Mouse (Mus musculus) heart, postnatal 0 days (tissue): Measurements from ENCODE around the gene Gm17482. TPM values are rescaled to one million over a fixed set of nuclear protein-coding genes. Genes with fewer than 3 reads are reported as not detected.

Experiments used
- ATAC-seq: fragments of 200-750 bp; cut with Nextera tagmentation; 2 replicates; pipeline ENCODE4 v1.8.0; 2017; ENCODE audit warnings: low read depth, moderate number of reproducible peaks, moderate library complexity; ENCODE audit not compliant: insufficient read depth
- DNase-seq: peaks from one replicate; pipeline ENCODE4 v3.0.0-alpha.2; 2016; ENCODE audit warnings: low spot score
- H3K27ac ChIP-seq: fragments of 300-500 bp; sonication (generic); 2 replicates; pipeline ENCODE4 v1.5.1; 2014; ENCODE audit warnings: low read depth, mild to moderate bottlenecking
- H3K27me3 ChIP-seq: fragments of 300-500 bp; sonication (generic); 2 replicates; pipeline ENCODE4 v1.6.1; 2014; ENCODE audit warnings: low read length, mixed read lengths; ENCODE audit not compliant: control insufficient read depth, insufficient read depth
- H3K36me3 ChIP-seq: fragments of 300-500 bp; sonication (generic); replicated peaks from 2 replicates; pipeline ENCODE4 v1.6.1; 2014; ENCODE audit warnings: low read length, mixed read lengths; ENCODE audit not compliant: control insufficient read depth, insufficient read depth
- H3K4me1 ChIP-seq: fragments of 300-500 bp; sonication (generic); 2 replicates; pipeline ENCODE4 v1.6.1; 2014; ENCODE audit warnings: antibody characterized with exemption; ENCODE audit not compliant: control insufficient read depth, insufficient read depth
- H3K4me2 ChIP-seq: fragments of 300-500 bp; sonication (generic); 2 replicates; pipeline ENCODE4 v1.6.1; 2014; ENCODE audit warnings: low read depth, mild to moderate bottlenecking, low read length, moderate library complexity
- H3K4me3 ChIP-seq: fragments of 300-500 bp; sonication (generic); 2 replicates; pipeline ENCODE4 v1.5.1; 2014; ENCODE audit warnings: low read depth, low read length
- H3K9ac ChIP-seq: fragments of 300-500 bp; sonication (generic); replicated peaks from 2 replicates; pipeline ENCODE4 v1.6.1; 2014; ENCODE audit warnings: low read depth, low read length, mixed read lengths
- H3K9me3 ChIP-seq: fragments of 300-500 bp; sonication (generic); replicated peaks from 2 replicates; pipeline ENCODE4 v1.6.1; 2016; ENCODE audit warnings: low read length; ENCODE audit not compliant: control insufficient read depth
- CTCF ChIP-seq: IDR thresholded peaks from 2 replicates; pipeline ENCODE4 v1.5.1; 2016; ENCODE audit warnings: antibody characterized with exemption, control low read depth, low read depth
- EP300 ChIP-seq: IDR thresholded peaks from 2 replicates; pipeline ENCODE4 v1.6.1; 2016; ENCODE audit warnings: antibody characterized with exemption, low read depth
- WGBS: fragments of 180-500 bp; shearing (Covaris S2); extraction: QIAGEN DNeasy Blood & Tissue Kit; methylation state at CpG from one replicate; pipeline ENCODE4 v1.1.7; 2014; 5-methylcytosine and 5-hydroxymethylcytosine counted together
- polyA plus RNA-seq: library from polyadenylated mRNA; unstranded; fragments of >200 nt; fragmentation: Nextera tagmentation; extraction: Ambion mirVana; gene quantifications from 2 replicates; pipeline ENCODE4 v1.2.1, GENCODE M21; 2015
- total RNA-seq: library from RNA; depleted of rRNA; stranded (reverse); fragments of >200 nt; gene quantifications from 2 replicates; pipeline ENCODE4 v1.2.3, GENCODE M21; 2014; ENCODE audit warnings: low replicate concordance

Gene Gm17482
- total and polyA plus RNA-seq, 2 experiments from 2014 or later, result not detected

DNA sequence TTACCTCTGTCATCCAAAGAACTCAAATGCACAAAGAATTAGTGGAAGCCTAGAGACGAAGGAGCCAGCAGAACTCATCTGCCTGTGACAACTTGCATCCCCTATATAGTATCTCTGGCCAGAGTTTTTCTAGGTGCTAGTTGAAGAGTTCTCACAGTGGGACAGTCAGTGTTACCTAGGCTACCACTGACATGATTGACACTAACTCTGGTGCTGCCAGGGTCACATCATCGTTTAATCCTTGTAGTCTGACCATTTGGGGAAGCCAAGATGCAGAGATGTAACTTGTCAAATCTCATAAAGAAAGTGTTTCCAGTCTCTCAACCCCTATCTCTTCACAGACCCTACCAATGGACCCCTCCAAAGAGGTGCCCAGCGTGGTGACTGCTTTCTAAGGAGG lies 44.2 kb downstream of the Gm17482 start:
- Histone ChIP-seq H3K36me3 (no peaks in the 10 kb centered on the region), H3K9me3 (no peaks in the 10 kb centered on the region), H3K4me3 (no peak overlapping the region), H3K4me2 (no peak overlapping the region), H3K4me1 (peaks cover 9% of the 10 kb centered on the region; the same call in 1 of the 2 replicates), H3K9ac (no peak overlapping the region), H3K27ac (peak overlapping the region; percentile 11; the same call in 1 of the 2 replicates), H3K27me3 (peaks cover 19% of the 10 kb centered on the region)
- no peak for TF ChIP-seq CTCF
- no peak for TF ChIP-seq EP300
- no peak for ATAC-seq
- DNase-seq, result no peak
- 48% methylated on average over 3 of the region's 3 CpGs for WGBS

DNA sequence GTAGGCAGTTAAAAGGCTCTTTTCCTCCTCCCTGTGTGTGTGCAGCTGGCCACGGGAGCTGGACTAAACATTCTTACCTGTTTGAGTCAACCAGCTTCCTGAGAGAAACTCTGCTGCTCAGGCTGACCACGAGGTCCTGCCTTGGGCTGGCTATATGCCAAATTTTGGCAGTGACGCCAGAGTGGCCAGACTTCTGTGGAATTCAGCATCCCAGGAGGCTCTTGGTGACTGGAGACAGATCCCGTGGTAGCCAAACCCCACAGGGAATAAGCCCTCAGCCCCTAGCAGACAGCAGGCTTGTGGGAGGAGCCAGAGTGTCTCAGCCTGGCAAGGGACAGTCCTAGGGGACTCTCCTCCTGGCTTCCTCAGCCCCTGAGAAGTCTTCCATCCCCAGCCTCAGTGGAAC lies 44.7 kb downstream of the Gm17482 start:
- WGBS, result 6% methylated on average over 4 of the region's 4 CpGs
- Histone ChIP-seq H3K4me2 (no peak overlapping the region), H3K27ac (peak overlapping the region; percentile 40; the same call in 1 of the 2 replicates), H3K4me3 (no peak overlapping the region), H3K4me1 (peaks cover 9% of the 10 kb centered on the region; the same call in 1 of the 2 replicates), H3K9ac (no peak overlapping the region), H3K27me3 (peaks cover 14% of the 10 kb centered on the region), H3K36me3 (no peaks in the 10 kb centered on the region), H3K9me3 (no peaks in the 10 kb centered on the region)
- DNase-seq (peak; percentile 64), ATAC-seq (peak; percentile 67; the same call in 1 of the 2 replicates)
- TF ChIP-seq EP300, result no peak
- TF ChIP-seq CTCF, result no peak

DNA sequence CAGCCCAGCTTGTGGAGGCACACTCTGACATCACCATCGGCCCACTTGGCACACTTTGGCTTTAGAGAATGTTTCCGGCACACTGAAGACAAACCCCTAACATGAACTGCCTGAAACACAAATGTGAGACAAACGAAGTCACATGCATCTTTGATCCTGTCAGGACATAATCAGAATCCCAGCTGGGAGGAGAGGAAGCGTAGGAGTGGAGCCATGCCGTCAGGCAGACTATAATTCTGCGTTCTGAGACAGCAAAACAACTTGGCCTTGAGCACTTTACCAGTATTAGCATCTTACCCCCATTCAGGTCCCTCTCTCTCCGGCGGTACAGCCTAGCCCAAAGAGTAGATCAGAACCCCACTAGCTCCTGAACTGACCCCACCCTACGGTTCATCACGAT lies 46.2 kb downstream of the Gm17482 start:
- no peak overlapping the region for H3K4me3 ChIP-seq
- DNase-seq (no peak), ATAC-seq (peak; percentile 35)
- no peak overlapping the region for H3K4me2 ChIP-seq
- 0 out of 2 replicates have a peak, but pooled peaks cover 7% of the 10 kb centered on the region for H3K27me3 ChIP-seq
- TF ChIP-seq CTCF, result no peak
- TF ChIP-seq EP300, result peak; percentile 70; the same call in 1 of the 2 replicates
- whole genome bisulfite sequencing, result 75% methylated on average over 10 of the region's 10 CpGs
- H3K4me1 ChIP-seq, result peaks cover 9% of the 10 kb centered on the region; the same call in 1 of the 2 replicates
- no peaks in the 10 kb centered on the region for H3K36me3 ChIP-seq
- H3K27ac ChIP-seq, result peak overlapping the region; percentile 65
- no peaks in the 10 kb centered on the region for H3K9me3 ChIP-seq
- H3K9ac ChIP-seq, result no peak overlapping the region

DNA sequence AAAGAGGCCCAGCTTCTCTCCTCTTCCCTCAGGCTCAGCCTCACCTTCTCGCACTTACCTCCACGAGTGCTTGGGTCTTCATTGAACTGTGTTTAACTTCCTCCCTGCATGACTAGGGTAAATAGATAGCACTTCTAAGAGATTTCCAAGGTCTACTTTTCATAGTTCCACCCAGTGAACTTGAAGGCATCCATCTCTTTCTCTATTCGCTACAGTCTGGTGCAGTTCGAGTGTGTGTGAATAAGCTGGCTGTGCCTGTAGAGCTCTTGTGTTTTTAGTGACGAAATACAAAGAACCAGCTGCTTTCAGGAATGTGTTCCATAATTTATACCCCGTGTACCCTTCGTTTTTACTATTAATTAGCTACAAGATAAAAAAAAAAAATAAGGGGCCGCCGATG lies 47.6 kb downstream of the Gm17482 start:
- Histone ChIP-seq H3K4me1 (peaks cover 9% of the 10 kb centered on the region; the same call in 1 of the 2 replicates), H3K9me3 (no peaks in the 10 kb centered on the region), H3K9ac (no peak overlapping the region), H3K27ac (no peak overlapping the region), H3K4me3 (no peak overlapping the region), H3K27me3 (0 out of 2 replicates have a peak, but pooled peaks cover under 1% of the 10 kb centered on the region), H3K36me3 (no peaks in the 10 kb centered on the region), H3K4me2 (no peak overlapping the region)
- ATAC-seq, result no peak
- no peak for DNase-seq
- 74% methylated on average over 9 of the region's 9 CpGs for WGBS
- TF ChIP-seq CTCF, result no peak
- no peak for TF ChIP-seq EP300

DNA sequence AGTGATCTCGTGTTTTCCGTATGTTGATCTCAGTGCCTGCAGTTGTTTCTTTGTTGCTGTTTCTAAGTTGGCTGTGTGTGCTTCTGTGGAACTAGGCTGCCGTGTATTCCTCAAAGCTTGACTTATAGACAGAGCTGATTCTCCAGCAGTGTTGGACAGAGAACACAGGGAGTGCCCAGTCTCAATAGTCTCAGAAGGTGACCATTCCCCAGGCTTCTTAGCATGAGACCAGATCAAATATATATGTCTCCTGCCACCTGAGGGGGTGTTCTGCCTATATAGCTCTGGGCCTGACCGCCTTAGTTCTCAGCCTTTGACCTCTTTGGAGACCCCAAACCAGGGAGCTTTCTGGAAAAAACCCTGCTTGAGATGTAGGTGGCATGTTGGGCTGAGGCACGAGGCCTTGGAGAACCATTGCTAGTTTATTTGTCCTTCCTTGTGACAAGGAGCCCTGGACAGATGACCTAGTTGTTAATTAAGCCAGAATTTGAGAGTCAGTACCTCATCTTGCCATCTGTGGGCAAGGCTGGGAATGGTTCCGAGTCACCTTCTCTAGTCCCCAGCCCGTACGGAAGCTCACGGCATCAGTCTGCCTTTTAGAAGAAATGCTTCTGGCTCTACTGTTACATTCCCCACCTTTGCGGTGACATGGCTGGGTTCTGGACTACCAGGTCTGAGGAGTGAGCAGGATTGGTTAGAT lies 48.1 kb downstream of the Gm17482 start:
- Histone ChIP-seq H3K9ac (no peak overlapping the region), H3K36me3 (no peaks in the 10 kb centered on the region), H3K4me1 (peaks cover 9% of the 10 kb centered on the region; the same call in 1 of the 2 replicates), H3K27me3 (no peaks in the 10 kb centered on the region), H3K9me3 (no peaks in the 10 kb centered on the region), H3K4me2 (no peak overlapping the region), H3K27ac (no peak overlapping the region), H3K4me3 (no peak overlapping the region)
- WGBS, result 89% methylated on average over 10 of the region's 10 CpGs
- no peak for DNase-seq
- no peak for ATAC-seq
- TF ChIP-seq CTCF, result no peak
- no peak for TF ChIP-seq EP300
